Mouse (Mus musculus) limb, embryonic 14.5 days (tissue): ENCODE data around the gene Syndig1l. TPM values are rescaled to one million over a fixed set of nuclear protein-coding genes. Genes with fewer than 3 reads are reported as not detected.
A peak's percentile ranks its signal among the peaks of the same experiment; 100 is the strongest.

ENCODE experiments used
- ATAC-seq: fragments of 200-750 bp; cut with Nextera tagmentation; 2 replicates; pipeline ENCODE4 v1.8.0; 2017; ENCODE audit warnings: low read depth, moderate number of reproducible peaks, moderate TSS enrichment; ENCODE audit not compliant: low FRiP score
- DNase-seq: peaks from one replicate; pipeline ENCODE4 v3.0.0-alpha.2; 2015; ENCODE audit warnings: low spot score
- H3K27ac ChIP-seq: fragments of 300-500 bp; sonication (generic); replicated peaks from 2 replicates; pipeline ENCODE4 v1.5.1; 2014; ENCODE audit warnings: low read depth, mild to moderate bottlenecking, low read length, moderate library complexity, mixed read lengths
- H3K27me3 ChIP-seq: fragments of 300-500 bp; sonication (generic); 2 replicates; pipeline ENCODE4 v1.6.1; 2014; ENCODE audit warnings: low read length, mixed read lengths; ENCODE audit not compliant: control insufficient read depth, insufficient read depth
- H3K36me3 ChIP-seq: fragments of 300-500 bp; sonication (generic); 2 replicates; pipeline ENCODE4 v1.6.1; 2014; ENCODE audit warnings: mild to moderate bottlenecking, low read length, moderate library complexity, mixed read lengths; ENCODE audit not compliant: control insufficient read depth, insufficient read depth
- H3K4me1 ChIP-seq: fragments of 300-500 bp; sonication (generic); 2 replicates; pipeline ENCODE4 v1.6.1; 2014; ENCODE audit warnings: antibody characterized with exemption, low read length, mixed read lengths; ENCODE audit not compliant: control insufficient read depth, insufficient read depth
- H3K4me2 ChIP-seq: fragments of 300-500 bp; sonication (generic); replicated peaks from 2 replicates; pipeline ENCODE4 v1.6.1; 2014; ENCODE audit warnings: low read depth, mild to moderate bottlenecking, low read length, moderate library complexity; ENCODE audit not compliant: severe bottlenecking
- H3K4me3 ChIP-seq: fragments of 300-500 bp; sonication (generic); replicated peaks from 2 replicates; pipeline ENCODE4 v1.5.1; 2014; ENCODE audit warnings: low read length
- H3K9ac ChIP-seq: fragments of 300-500 bp; sonication (generic); 2 replicates; pipeline ENCODE4 v1.6.1; 2014; ENCODE audit warnings: mild to moderate bottlenecking, low read depth, low read length, moderate library complexity; ENCODE audit not compliant: severe bottlenecking
- H3K9me3 ChIP-seq: fragments of 300-500 bp; sonication (generic); 2 replicates; pipeline ENCODE4 v1.6.1; 2016; ENCODE audit warnings: low read length; ENCODE audit not compliant: control insufficient read depth
- POLR2A ChIP-seq: fragments of 200-500 bp; IDR thresholded peaks from 2 replicates; pipeline ENCODE4 v1.8.0; 2012; ENCODE audit warnings: inconsistent platforms, mild to moderate bottlenecking, moderate library complexity, borderline replicate concordance; ENCODE audit not compliant: insufficient read depth, insufficient read length; ENCODE audit errors: extremely low read depth
- WGBS: fragments of 180-500 bp; shearing (Covaris S2); extraction: QIAGEN DNeasy Blood & Tissue Kit; methylation state at CpG from one replicate; pipeline ENCODE4 v1.1.7; 2014; 5-methylcytosine and 5-hydroxymethylcytosine counted together
- polyA plus RNA-seq, 2 experiments: library from polyadenylated mRNA; depleted of rRNA in 1 of 2; stranded (reverse) in 1 of 2; unstranded in 1 of 2; fragments of >200 nt; fragmentation: Nextera tagmentation in 1 of 2; extraction: Ambion mirVana in 1 of 2; gene quantifications; 2 replicates each; pipeline versions ENCODE4 v1.2.1 to v1.2.3; 2012 to 2014

The Syndig1l gene
- polyA plus RNA-seq, 2 experiments: 0.03 TPM; not detected in 1

DNA sequence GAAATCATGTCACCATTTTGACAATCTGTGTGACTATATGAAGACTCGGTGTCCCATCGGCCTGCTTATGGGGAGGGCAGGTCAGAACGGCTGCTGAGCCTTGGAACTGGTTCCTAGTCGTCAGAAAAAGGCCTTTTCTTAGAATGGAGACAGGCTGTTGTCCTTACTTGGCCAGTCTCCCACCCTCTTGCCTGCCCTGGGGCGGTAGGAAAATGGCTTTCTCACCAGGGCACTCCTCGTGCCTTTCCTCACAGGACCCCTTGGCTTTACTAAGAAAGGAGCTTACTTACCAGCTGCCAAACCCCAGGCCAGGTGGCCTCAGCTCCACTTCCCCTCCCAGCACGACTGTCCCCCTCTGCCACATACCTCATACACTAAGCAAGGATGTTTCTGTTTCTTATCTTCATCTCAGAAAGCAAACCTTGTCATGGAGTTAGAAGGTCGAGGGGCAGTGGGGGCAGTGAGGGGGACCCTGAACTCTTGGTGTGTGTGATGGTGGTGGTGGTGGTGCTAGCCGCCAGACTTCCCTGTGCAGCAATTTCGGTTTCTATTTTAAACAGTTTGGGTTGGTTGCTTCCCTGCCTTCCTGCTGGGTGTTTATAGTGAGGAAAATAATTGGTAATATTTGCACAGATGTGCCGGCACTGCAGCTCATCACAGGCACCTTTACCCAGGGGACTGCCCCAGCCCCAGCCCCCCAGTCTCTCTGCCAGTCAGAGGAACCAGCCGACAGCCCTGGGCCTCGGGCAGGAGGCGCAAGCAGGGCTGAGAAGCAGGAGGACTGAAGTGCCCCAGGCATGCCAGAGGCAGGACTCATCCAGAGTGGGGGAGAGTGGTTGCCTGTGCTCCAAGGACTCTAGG is 23.7 kb downstream of the Syndig1l start:
- peaks cover 8% of the 10 kb centered on the region; the same call in 1 of the 2 replicates for H3K4me1 ChIP-seq
- no peak overlapping the region for H3K27ac ChIP-seq
- H3K4me3 ChIP-seq: no peak overlapping the region
- no peak overlapping the region for H3K9ac ChIP-seq
- TF ChIP-seq POLR2A: no peak
- H3K36me3 ChIP-seq: no peaks in the 10 kb centered on the region
- 26% methylated on average over 14 of the region's 14 CpGs for WGBS
- H3K27me3 ChIP-seq: no peaks in the 10 kb centered on the region
- no peaks in the 10 kb centered on the region for H3K9me3 ChIP-seq
- no peak overlapping the region for H3K4me2 ChIP-seq
- DNase-seq (no peak), ATAC-seq (no peak)

DNA sequence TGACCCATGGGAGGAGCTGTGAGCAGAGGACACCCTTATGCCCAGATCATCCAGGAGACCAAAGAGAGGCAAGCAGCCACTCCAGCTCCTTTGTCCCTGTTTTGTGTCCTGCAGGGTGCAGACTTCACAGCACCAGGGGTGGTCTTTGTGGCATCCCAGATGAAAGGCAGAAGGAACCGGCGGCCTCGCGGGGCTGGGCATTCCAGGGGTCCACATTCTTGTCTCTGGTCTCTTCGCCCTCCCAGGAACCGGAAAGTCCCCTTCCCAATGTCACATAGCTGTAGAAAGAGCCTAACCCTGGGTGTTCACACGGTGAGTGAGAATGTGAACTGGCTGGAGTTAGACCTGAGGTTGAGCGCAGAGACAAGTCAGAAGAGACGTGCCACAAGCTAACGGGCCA is 27.0 kb downstream of the Syndig1l start:
- Histone ChIP-seq H3K9me3 (no peaks in the 10 kb centered on the region), H3K27me3 (no peaks in the 10 kb centered on the region), H3K4me2 (no peak overlapping the region), H3K4me3 (no peak overlapping the region), H3K36me3 (no peaks in the 10 kb centered on the region), H3K4me1 (peaks cover 8% of the 10 kb centered on the region; the same call in 1 of the 2 replicates), H3K27ac (no peak overlapping the region), H3K9ac (no peak overlapping the region)
- ATAC-seq: no peak
- no peak for TF ChIP-seq POLR2A
- no peak for DNase-seq
- 20% methylated on average over 10 of the region's 10 CpGs for WGBS

DNA sequence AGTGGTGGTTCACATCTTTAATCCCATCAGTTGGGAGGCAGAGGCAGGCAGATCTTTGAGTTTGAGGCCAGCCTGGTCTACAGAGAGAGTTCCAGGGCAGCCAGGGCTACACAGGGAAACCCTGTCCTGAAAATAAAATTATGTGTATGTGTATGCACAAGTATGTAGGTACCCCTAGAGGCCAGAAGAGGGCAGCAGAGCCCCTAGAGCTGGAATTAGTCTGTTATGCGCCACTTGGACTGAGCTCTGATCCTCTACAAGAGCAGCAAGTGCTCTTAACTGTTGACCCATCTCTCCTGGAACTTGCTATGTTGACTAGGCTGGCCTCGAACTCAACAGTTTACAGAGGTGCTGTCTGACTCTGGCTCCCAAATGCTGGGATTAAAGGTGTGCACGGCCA is 28.1 kb downstream of the Syndig1l start:
- WGBS: 89% methylated on average over 3 of the region's 3 CpGs

DNA sequence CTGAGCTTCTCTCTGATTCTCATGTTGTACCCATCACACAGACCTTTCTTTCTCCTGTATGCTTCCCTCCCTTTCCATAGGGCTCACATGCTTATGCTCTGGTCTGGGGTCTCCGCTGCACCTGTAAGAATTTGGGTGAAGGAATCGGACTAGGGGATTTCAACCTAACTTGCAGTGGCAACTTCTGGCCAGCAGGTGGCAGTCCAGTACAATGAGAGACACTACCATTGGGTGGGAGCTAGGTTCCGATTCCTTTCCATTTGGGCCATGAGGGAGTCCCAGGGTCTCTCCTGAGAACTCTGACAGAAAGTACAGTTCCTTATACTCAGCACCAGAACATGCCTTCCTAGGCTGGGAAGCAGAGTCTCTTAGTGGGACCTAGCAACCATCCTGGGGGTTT is 44.7 kb downstream of the Syndig1l start:
- TF ChIP-seq POLR2A: no peak
- Histone ChIP-seq H3K4me2 (no peak overlapping the region), H3K9ac (no peak overlapping the region), H3K4me1 (no peaks in the 10 kb centered on the region), H3K9me3 (no peaks in the 10 kb centered on the region), H3K4me3 (no peak overlapping the region), H3K36me3 (no peaks in the 10 kb centered on the region), H3K27ac (no peak overlapping the region), H3K27me3 (no peaks in the 10 kb centered on the region)
- peak; percentile 58 for DNase-seq
- WGBS: 10% methylated on average over 3 of the region's 3 CpGs
- no peak for ATAC-seq

More for the DNA sequence above, 28.1 kb downstream of the Syndig1l start:
- ATAC-seq: no peak
- H3K9me3 ChIP-seq: no peaks in the 10 kb centered on the region
- H3K4me3 ChIP-seq: no peak overlapping the region
- H3K9ac ChIP-seq: no peak overlapping the region
- no peak for TF ChIP-seq POLR2A
- H3K4me2 ChIP-seq: no peak overlapping the region
- no peaks in the 10 kb centered on the region for H3K36me3 ChIP-seq
- DNase-seq: no peak
- no peak overlapping the region for H3K27ac ChIP-seq
- peaks cover 8% of the 10 kb centered on the region; the same call in 1 of the 2 replicates for H3K4me1 ChIP-seq
- no peaks in the 10 kb centered on the region for H3K27me3 ChIP-seq

DNA sequence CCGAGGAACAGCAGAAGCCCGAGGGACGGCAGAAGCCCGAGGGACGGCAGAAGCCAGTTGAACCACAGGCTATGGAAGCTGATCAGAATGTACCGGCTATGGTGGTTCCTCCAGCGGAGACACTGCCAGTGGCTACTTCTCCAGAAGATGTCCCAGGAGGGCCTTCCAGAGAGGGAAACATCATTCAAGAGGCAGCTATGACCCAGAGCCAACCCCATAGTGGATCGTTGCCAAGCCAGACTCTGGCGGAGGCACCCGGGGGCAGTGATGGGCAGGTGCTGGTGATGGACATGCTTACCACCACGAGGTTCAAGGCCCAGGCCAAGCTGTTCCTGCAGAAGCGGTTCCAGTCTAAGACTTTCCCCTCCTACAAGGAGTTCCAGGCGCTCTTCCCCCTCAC is 48.4 kb downstream of the Syndig1l start:
- TF ChIP-seq POLR2A: no peak
- Histone ChIP-seq H3K4me3 (no peak overlapping the region), H3K36me3 (no peaks in the 10 kb centered on the region), H3K9me3 (no peaks in the 10 kb centered on the region), H3K4me1 (no peaks in the 10 kb centered on the region), H3K9ac (no peak overlapping the region), H3K27me3 (no peaks in the 10 kb centered on the region), H3K4me2 (no peak overlapping the region), H3K27ac (no peak overlapping the region)
- ATAC-seq (no peak), DNase-seq (no peak)
- WGBS: 85% methylated on average over 13 of the region's 13 CpGs
